Mouse (Mus musculus): Measurements from ENCODE around the gene Unc45b.
"Not testable (repeated sequence)": the region's sequence is repeated elsewhere in the genome, so short reads cannot be mapped to it uniquely, and the experiment has no call there.

Unc45b gene

GRCm38 (mm10) chr11:82949036-82949435 lies 38.7 kb downstream of the Unc45b start:
- peak; percentile 44 for DNase-seq

GRCm38 (mm10) chr11:82950736-82951481 lies 40.6 kb downstream of the Unc45b start, which contains the start of gene Slfn5:
TSS of gene Slfn5 (plus strand) at chr11:82951349.
- peak; percentile 80 for DNase-seq

DNA sequence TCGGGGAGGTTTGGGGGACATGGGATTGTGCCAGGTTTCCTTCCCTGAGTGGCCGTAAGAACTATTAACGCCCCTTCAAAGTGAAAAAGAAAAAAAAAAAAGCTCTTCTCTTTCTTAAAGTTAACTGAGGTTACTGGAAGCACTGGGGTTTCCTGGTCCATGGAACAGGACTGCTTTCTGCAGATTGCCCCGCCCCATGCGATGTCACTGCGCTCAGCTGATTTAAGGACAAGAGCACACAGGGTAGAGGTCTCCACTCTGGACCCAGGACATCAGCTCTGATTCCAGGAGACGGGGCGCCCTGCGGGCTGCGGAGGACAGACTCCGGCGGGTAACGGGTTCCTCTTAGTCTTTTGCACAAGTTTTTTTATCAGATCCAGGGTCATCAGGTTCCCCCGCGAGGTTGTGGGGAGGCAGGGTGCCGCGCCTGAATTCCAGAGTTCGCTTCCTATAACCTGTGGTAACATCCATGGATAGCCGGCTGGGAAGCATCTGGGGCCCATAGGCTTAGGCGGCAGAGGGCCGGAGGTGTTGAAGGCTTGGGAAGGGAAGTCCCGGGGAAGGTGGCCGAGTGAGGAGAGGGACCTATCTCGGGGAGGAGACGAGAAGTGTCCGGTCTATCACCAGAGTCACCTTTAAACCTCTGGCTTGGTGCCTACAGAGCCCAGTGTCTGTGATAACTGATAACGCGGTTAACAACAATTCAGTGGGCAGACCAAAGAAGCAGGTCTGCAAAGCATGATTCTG lies 41.7 kb downstream of the Unc45b start:
- peak; percentile 90 for DNase-seq

DNA sequence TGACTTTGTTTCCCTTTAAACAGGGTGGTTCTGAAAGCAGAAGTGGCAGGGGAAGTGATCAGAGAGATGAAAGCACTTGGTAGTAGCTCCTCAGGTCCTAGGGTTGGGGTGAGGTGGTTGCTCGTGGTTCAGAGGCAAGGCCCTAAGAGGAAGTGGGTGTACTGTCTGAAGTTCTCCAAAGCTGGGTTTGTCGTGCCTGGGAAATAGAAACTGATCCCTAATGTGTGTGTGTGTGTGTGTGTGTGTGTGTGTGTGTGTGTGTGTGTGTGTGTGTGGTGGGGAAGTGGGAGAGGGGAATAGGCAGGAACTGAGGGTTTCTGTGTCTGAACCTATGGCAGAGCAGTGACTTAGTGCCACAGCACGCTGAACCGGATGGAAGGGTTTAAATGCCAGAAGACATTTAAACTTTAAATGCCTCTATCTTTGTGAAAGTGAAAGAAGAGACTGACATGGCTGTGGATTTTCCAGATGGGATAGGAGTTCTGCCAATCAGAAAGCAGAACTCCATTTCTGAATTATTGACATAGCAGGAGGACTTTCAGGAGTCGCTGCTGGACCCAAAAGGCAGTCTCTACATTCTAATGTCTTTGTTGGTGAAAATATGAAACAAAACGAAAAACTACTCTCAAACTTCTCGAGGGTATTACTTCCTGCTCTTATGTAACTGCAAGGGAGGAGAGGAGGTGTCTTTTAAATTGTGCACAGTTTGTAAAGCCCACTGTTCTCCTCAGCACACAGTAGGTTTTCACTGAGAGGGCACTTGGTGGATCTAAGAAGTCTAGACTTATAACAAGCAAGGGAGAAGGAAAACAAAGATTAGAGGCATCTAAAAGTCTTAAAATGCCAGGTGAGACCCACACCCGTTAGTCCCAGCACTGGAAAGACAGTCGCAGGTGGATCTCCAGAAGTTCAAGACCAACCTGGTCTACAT lies 42.5 kb downstream of the Unc45b start:
- peak; percentile 31 for DNase-seq

DNA sequence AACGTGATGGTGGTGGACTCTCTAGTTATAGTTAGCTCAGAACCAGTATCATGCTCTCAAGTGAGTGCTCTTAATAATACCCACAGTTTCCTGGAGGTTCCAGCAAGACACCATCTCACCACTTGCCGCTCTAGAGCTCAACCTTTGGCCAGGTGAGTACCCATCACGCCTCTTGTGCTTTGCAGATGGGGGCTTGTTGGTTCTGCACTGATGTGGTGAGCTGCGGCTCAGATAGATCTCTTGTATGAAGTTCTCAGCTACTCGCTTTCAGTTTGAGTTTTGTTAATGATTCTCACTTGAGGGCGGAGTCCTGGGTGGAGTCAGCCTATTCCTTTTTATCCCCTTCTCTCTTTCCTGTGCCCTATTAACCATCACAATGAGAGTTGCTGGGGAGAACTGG lies 44.3 kb downstream of the Unc45b start:
- no peak for DNase-seq

GRCm38 (mm10) chr11:82956925-82957324 lies 46.6 kb downstream of the Unc45b start:
- DNase-seq: no peak

- peak; percentile 48 for DNase-seq
Measured at GRCm38 (mm10) chr11:82959613-82960012, 49.3 kb downstream of the Unc45b start.

DNA sequence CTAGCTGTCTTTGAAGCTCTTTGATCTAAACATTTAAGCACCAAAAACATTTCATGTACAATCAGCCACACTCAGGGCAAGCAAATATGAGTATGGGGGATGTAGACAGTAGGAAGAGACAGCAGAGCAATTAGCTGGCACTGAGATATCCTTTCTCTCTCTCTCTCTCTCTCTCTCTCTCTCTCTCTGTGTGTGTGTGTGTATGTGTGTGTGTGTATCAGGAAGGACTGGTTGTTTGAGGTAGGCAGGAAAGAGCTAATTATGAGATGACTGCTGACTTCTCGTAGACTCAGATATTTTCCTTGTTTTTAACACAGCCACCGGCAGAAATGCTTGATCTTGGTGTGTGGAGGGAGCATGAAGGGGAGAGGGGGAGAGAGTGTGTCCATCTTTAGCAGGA lies 51.4 kb downstream of the Unc45b start:
- DNase-seq: no peak

- DNase-seq: no peak
Measured at GRCm38 (mm10) chr11:82962215-82962614, 51.9 kb downstream of the Unc45b start.

- peak; percentile 74 for DNase-seq
Measured at GRCm38 (mm10) chr11:82970712-82971589, 60.6 kb downstream of the Unc45b start.

GRCm38 (mm10) chr11:82971590-82971974 lies 61.2 kb downstream of the Unc45b start:
- no peak for DNase-seq

GRCm38 (mm10) chr11:82973916-82974315 lies 63.6 kb downstream of the Unc45b start:
- DNase-seq: peak; percentile 72

GRCm38 (mm10) chr11:82982409-82982808 lies 72.1 kb downstream of the Unc45b start:
- DNase-seq: not testable (repeated sequence)

- DNase-seq: no peak
Measured at GRCm38 (mm10) chr11:82983193-82983592, 72.8 kb downstream of the Unc45b start.

DNA sequence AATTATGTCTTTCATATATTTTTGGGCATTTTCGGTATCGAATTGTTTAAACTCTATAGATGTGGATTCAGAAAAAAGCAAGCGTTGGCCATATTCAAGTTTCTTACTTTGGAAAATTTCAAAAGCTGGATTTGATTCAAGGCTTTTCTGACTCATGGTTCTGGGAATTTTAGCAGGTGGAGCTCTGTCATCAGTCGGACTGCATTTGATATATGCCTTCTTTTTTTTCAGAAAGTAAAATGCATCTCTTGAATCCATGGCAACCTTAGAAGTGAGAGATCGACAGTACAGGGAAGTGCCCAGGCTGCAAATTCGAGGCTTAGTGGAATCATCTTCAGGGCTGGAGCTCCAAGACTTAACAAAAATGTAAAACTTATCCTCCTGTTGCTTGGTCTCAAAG lies 77.3 kb downstream of the Unc45b start:
- DNase-seq: no peak

- peak; percentile 35 for DNase-seq
Measured at GRCm38 (mm10) chr11:82989357-82989756, 79.0 kb downstream of the Unc45b start.

DNA sequence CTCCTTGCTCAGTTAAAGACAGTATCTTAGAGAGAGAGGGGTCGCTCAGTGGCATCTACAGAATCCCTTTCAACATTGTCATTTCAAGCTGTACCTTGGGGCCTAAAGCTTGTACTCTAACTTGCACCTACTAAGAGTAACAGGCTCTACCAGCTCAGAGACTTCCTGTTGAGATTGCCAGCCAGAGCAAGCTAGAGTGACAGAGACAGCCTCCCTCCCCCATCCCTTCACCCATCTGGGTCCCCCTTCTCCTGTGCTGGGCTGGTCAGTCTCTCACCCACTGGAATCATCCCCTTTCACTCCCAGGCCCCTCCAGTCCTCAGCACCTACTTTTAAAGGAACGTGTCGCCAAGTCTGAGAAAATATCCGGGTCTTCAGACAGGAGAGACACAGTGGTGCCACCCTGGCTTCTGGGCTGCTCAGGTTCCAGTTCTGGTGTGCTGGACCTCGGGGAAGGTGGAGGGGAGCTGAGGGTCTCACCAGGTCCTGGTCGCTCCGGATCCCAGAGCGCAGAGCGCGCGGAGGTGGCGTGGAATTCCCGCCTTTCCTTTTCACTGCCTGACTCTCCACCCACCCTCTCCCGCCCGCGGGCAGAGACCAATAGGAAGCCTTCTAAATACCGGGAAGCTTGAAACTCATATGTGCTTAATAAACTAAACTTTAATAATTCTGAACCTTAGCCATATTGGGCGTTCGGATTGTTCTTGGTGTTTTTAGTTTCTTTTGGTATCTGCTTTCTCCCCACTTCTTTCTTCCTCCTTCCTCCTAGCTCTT lies 80.4 kb downstream of the Unc45b start:
- peak; percentile 60 for DNase-seq

- peak; percentile 71 for DNase-seq
Measured at GRCm38 (mm10) chr11:82991469-82992166, 81.3 kb downstream of the Unc45b start, which contains the start of gene Slfn9. TSS of gene Slfn9 (minus strand) at chr11:82991830.
